Mouse (Mus musculus) ES-E14 (cell line): ENCODE data around the gene Stxbp3. TPM values are rescaled to one million over a fixed set of nuclear protein-coding genes. Genes with fewer than 3 reads are reported as not detected.
"Not testable (repeated sequence)": the region's sequence is repeated elsewhere in the genome, so short reads cannot be mapped to it uniquely, and the experiment has no call there.

Experiments
- DNase-seq: peaks from one replicate; pipeline ENCODE4 v3.0.0-alpha.2; 2013; ENCODE audit warnings: low read depth, low spot score
- H3K27ac ChIP-seq: 2 replicates; pipeline ENCODE4 v1.5.1; 2012; ENCODE audit warnings: low read depth, mild to moderate bottlenecking, low read length, moderate library complexity, mixed read lengths; ENCODE audit not compliant: poor library complexity, insufficient read depth, severe bottlenecking
- H3K36me3 ChIP-seq: 2 replicates; pipeline ENCODE4 v1.6.1; 2012; ENCODE audit warnings: mild to moderate bottlenecking, low read length, moderate library complexity, mixed read lengths; ENCODE audit not compliant: control insufficient read depth, poor library complexity, insufficient read depth, severe bottlenecking
- H3K4me1 ChIP-seq, 2 experiments: fragments of 150-350 bp in 1 of 2; sonication (generic) in 1 of 2; 2 replicates each; pipeline ENCODE4 v1.6.1; 2012; ENCODE audit warnings: low read length in 2 of 2, mild to moderate bottlenecking in 1 of 2, mixed read lengths in 1 of 2; ENCODE audit not compliant: control insufficient read depth in 2 of 2, insufficient read depth in 2 of 2, poor library complexity in 1 of 2
- H3K4me3 ChIP-seq, 2 experiments: fragments of 150-350 bp in 1 of 2; sonication (generic) in 1 of 2; 2 replicates each; pipeline ENCODE4 v1.5.1; 2012; ENCODE audit warnings: low read length in 2 of 2, low read depth in 1 of 2, mild to moderate bottlenecking in 1 of 2, mixed read lengths in 1 of 2; ENCODE audit not compliant: insufficient read depth in 1 of 2, poor library complexity in 1 of 2, severe bottlenecking in 1 of 2
- H3K9ac ChIP-seq: 2 replicates; pipeline ENCODE4 v1.6.1; 2012; ENCODE audit warnings: low read depth, mild to moderate bottlenecking, low read length, mixed read lengths; ENCODE audit not compliant: poor library complexity, insufficient read depth, severe bottlenecking
- H3K9me3 ChIP-seq: fragments of 150-350 bp; sonication (generic); 2 replicates; pipeline ENCODE4 v1.6.1; 2012; ENCODE audit warnings: low read depth, mild to moderate bottlenecking, low read length; ENCODE audit not compliant: control insufficient read depth, insufficient read depth
- CHD2 ChIP-seq: IDR thresholded peaks from 2 replicates; pipeline ENCODE4 v1.6.1; 2014; ENCODE audit warnings: mild to moderate bottlenecking, low read depth, low read length, inconsistent platforms
- HCFC1 ChIP-seq: IDR thresholded peaks from 2 replicates; pipeline ENCODE4 v1.6.1; 2012; ENCODE audit warnings: low read length, inconsistent platforms, borderline replicate concordance; ENCODE audit not compliant: insufficient read depth
- MAFK ChIP-seq: IDR thresholded peaks from 2 replicates; pipeline ENCODE4 v1.6.1; 2014; ENCODE audit warnings: mild to moderate bottlenecking, low read depth, low read length, inconsistent platforms; ENCODE audit not compliant: insufficient read depth
- ZC3H11A ChIP-seq: IDR thresholded peaks from 2 replicates; pipeline ENCODE4 v1.6.1; 2012; ENCODE audit warnings: low read depth, mild to moderate bottlenecking, inconsistent platforms, low read length, borderline replicate concordance
- ZNF384 ChIP-seq: IDR thresholded peaks from 2 replicates; pipeline ENCODE4 v1.6.1; 2012; ENCODE audit warnings: low read depth, low read length, inconsistent platforms
- in situ Hi-C, 2 experiments: fragments of 600-800 bp; cut with MboI; formaldehyde crosslinking; loops; one replicate each; pipeline ENCODE4 v1.15.1; 2025; ENCODE audit warnings: low sequenced_read_pairs in 2 of 2, inconsistent platforms in 1 of 2; ENCODE audit not compliant: unreplicated experiment in 2 of 2
- total RNA-seq: library from RNA; depleted of rRNA; stranded (reverse); fragments of 300-350 nt; gene quantifications from 2 replicates; pipeline ENCODE4 v1.2.3, GENCODE M21; 2012

Gene Stxbp3
- total RNA-seq, 1 experiment, result 18.1 TPM

DNA sequence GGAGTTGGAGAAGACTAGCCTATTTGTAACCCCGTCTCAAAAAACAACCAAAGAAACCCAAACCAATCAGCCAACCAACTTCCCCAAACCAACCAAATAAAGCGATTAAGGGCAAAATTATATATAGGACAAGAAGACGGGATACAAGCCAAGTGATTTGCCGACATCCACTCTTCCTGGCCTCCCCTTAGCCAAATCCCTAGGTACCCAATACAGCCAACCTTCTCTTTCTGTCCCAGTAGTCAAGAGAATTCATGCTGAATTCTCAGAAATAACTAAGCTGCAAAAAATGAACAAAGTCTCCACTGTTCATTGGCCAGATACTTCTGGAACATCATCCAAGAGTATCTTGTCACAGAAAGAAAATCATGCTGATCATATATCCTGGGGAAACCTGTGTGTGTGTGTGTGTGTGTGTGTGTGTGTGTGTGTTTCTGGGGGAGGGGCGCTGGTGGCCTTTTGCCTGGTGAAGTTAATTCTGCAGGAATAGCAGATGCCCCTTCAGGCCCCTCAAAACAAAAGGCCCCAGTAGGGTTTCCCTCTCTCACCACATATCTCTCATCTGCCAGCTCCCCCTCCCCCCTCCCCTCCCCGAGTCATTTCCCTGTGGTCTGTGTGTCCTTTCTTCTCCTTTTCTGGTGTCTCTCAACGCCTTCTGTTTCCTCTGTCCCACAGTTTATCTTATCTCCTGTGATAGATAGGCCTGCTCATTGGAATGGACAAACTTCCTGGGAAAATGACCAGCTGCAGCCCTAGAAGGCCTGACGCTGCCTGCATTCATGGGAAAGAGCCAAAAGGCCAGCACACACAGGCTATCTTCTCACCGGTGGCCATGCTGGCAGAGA lies 45.6 kb upstream of the Stxbp3 start:
- no peaks in the 10 kb centered on the region for H3K36me3 ChIP-seq
- DNase-seq, result no peak
- TF ChIP-seq HCFC1 (no peak), ZNF384 (no peak), CHD2 (no peak), ZC3H11A (no peak), MAFK (no peak)
- H3K4me1 ChIP-seq, result peaks cover 0 to 11% of the 10 kb centered on the region in 2 experiments; a peak in 1 of 4 replicates
- in situ Hi-C loops, result no loop called here
- no peak overlapping the region for H3K4me3 ChIP-seq
- no peak overlapping the region for H3K27ac ChIP-seq
- H3K9ac ChIP-seq, result no peak overlapping the region
- no peaks in the 10 kb centered on the region for H3K9me3 ChIP-seq

DNA sequence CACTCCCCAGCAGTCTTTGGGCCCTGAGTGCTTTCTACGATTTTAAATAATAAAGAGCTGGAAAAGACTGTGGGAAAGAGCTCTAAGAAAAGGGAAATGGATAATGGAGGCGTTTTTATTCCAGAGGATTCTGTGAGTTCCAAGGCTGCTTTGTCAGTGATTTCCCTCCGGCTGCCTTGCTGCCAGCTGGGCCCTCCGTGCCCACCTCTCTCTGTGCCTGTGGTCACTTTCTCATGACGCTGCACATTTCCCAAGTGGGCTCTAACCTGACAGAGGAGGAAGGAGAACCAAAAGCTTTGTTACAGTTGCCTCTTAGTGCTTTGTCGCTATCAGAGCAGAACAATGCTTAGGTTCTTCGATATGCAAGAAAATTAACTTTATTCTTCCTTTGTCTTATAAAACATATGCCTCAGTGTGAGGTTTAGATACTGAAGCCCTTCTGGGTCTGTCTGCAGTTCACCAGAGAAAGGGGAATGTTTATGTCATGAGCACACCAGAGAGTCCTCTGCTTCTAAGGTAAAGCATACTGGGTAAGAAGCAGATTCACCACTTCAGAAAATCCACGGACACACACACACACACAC lies 44.5 kb upstream of the Stxbp3 start:
- no peaks in the 10 kb centered on the region for H3K36me3 ChIP-seq
- H3K27ac ChIP-seq, result no peak overlapping the region; the same call in 1 of the 2 replicates
- in situ Hi-C loops, result no loop called here
- H3K9me3 ChIP-seq, result no peaks in the 10 kb centered on the region
- TF ChIP-seq CHD2 (no peak), HCFC1 (no peak), ZC3H11A (no peak)
- H3K4me3 ChIP-seq, result no peak overlapping the region
- no peak overlapping the region for H3K9ac ChIP-seq
- H3K4me1 ChIP-seq, result peaks cover 1 to 14% of the 10 kb centered on the region in 2 experiments; a peak in 1 of 4 replicates
- no peak for DNase-seq

DNA sequence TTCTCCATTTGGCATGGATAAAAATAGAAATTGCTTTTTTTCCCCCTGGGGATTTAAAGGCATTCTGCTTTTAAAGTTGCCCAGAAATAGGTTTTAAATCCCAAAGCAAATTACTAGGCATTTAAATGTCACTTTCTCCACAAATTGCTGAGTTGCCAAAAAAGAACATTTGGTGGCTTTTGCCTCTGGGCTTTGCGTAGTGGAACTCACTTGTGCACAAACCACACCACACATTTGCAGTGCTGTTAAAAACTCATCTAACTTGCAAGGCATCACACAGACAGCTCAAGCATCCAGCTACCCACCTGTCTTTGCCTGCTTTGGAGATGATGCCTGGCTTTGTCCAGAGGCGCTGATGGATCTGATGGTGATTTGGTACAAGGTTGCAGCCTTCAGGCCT lies 42.7 kb upstream of the Stxbp3 start:
- no peak overlapping the region for H3K4me3 ChIP-seq
- in situ Hi-C loops, result no loop called here
- peaks cover 1 to 14% of the 10 kb centered on the region in 2 experiments; a peak in 1 of 4 replicates for H3K4me1 ChIP-seq
- H3K36me3 ChIP-seq, result no peaks in the 10 kb centered on the region
- no peak overlapping the region for H3K27ac ChIP-seq
- H3K9me3 ChIP-seq, result no peaks in the 10 kb centered on the region
- DNase-seq, result no peak
- no peak for TF ChIP-seq ZC3H11A
- TF ChIP-seq MAFK, result peak; percentile 74
- no peak for TF ChIP-seq HCFC1
- no peak for TF ChIP-seq CHD2
- TF ChIP-seq ZNF384, result no peak
- H3K9ac ChIP-seq, result no peak overlapping the region

DNA sequence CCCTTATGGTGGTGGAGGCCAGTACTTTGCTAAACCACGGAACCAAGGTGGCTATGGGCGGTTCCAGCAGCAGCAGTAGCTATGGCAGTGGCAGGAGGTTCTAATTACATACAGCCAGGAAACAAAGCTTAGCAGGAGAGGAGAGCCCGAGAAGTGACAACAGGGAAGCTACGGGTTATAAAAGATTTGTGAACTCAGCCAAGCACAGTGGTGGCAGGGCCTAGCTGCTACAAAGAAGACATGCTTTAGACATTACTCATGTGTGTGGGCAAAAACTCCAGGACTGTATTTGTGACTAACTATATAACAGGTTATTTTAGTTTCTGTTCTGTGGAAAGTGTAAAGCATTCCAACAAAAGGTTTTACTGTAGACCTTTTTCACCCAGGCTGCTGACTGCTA lies 41.5 kb upstream of the Stxbp3 start:
- H3K9me3 ChIP-seq, in situ Hi-C loops, H3K36me3 ChIP-seq, DNase-seq, H3K9ac ChIP-seq, H3K4me3 ChIP-seq, H3K27ac ChIP-seq: not testable (repeated sequence)
- H3K4me1 ChIP-seq, result peaks cover 1 to 11% of the 10 kb centered on the region in 2 experiments; a peak in 1 of 4 replicates
